Mouse (Mus musculus) thymus, adult 2 months (tissue): ENCODE measurements at regions not wholly inside any gene's neighbourhood (a gene's known extent, or its start where the extent isn't known, plus 50 kb on each side); places are given as distances from the start of the nearest gene placed in this dataset.
"Not testable (repeated sequence)": the region's sequence is repeated elsewhere in the genome, so short reads cannot be mapped to it uniquely, and the experiment has no call there.

Experiments
- DNase-seq: peaks from one replicate; pipeline ENCODE4 v3.0.0; 2021
- H3K27ac ChIP-seq: fragments of 200-500 bp; 2 replicates; pipeline ENCODE4 v1.5.1; 2012; ENCODE audit warnings: low read length, control low read depth; ENCODE audit not compliant: control insufficient read depth, insufficient read depth
- H3K27me3 ChIP-seq: fragments of 200-500 bp; 2 replicates; pipeline ENCODE4 v1.6.1; 2012; ENCODE audit warnings: mild to moderate bottlenecking, low read length, moderate library complexity, mixed read lengths; ENCODE audit not compliant: control insufficient read depth, insufficient read depth
- H3K36me3 ChIP-seq: fragments of 200-500 bp; 2 replicates; pipeline ENCODE4 v1.6.1; 2012; ENCODE audit warnings: mild to moderate bottlenecking, low read length, moderate library complexity; ENCODE audit not compliant: control insufficient read depth, insufficient read depth
- H3K4me1 ChIP-seq: fragments of 200-500 bp; replicated peaks from 2 replicates; pipeline ENCODE4 v1.6.1; 2012; ENCODE audit warnings: low read length; ENCODE audit not compliant: control insufficient read depth, insufficient read depth
- H3K4me3 ChIP-seq: fragments of 200-500 bp; 2 replicates; pipeline ENCODE4 v1.5.1; 2012; ENCODE audit warnings: mild to moderate bottlenecking, low read length, control low read depth, moderate library complexity; ENCODE audit not compliant: control insufficient read depth, insufficient read depth
- CTCF ChIP-seq: fragments of 200-500 bp; IDR thresholded peaks from 2 replicates; pipeline ENCODE4 v1.5.1; 2012; ENCODE audit warnings: mild to moderate bottlenecking, control low read depth, low read length, moderate library complexity, borderline replicate concordance; ENCODE audit not compliant: control insufficient read depth, poor library complexity, insufficient read depth; ENCODE audit errors: extremely low read depth
- POLR2A ChIP-seq: fragments of 200-500 bp; IDR thresholded peaks from 2 replicates; pipeline ENCODE4 v1.6.1; 2012; ENCODE audit warnings: mild to moderate bottlenecking, low read length, control low read depth, moderate library complexity; ENCODE audit not compliant: control insufficient read depth, poor library complexity, insufficient read depth; ENCODE audit errors: extremely low read depth
- WGBS: fragments of 180-500 bp; shearing (Covaris S2); methylation state at CpG from one replicate; pipeline ENCODE4 v1.1.7; 2018; 5-methylcytosine and 5-hydroxymethylcytosine counted together

GRCm38 (mm10) chr16:12611106-12611505 is 498.4 kb upstream of the Ercc4 start:
- Histone ChIP-seq H3K27ac (no peak overlapping the region), H3K4me1 (no peaks in the 10 kb centered on the region), H3K27me3 (no peaks in the 10 kb centered on the region), H3K36me3 (no peaks in the 10 kb centered on the region), H3K4me3 (no peak overlapping the region)
- 81% methylated on average over 1 of the region's 1 CpGs for WGBS
- DNase-seq: no peak
- TF ChIP-seq POLR2A (no peak), CTCF (no peak)

GRCm38 (mm10) chr16:12617781-12618180 is 491.7 kb upstream of the Ercc4 start:
- H3K27me3 ChIP-seq: no peaks in the 10 kb centered on the region
- 84% methylated on average over 3 of the region's 3 CpGs for WGBS
- DNase-seq: no peak
- no peak overlapping the region for H3K27ac ChIP-seq
- H3K4me1 ChIP-seq: no peaks in the 10 kb centered on the region
- TF ChIP-seq POLR2A (no peak), CTCF (no peak)
- no peaks in the 10 kb centered on the region for H3K36me3 ChIP-seq
- no peak overlapping the region for H3K4me3 ChIP-seq

GRCm38 (mm10) chr16:12632533-12632932 is 477.0 kb upstream of the Ercc4 start:
- no peak overlapping the region for H3K27ac ChIP-seq
- DNase-seq: no peak
- TF ChIP-seq CTCF (no peak), POLR2A (no peak)
- H3K36me3 ChIP-seq: no peaks in the 10 kb centered on the region
- H3K4me3 ChIP-seq: no peak overlapping the region
- no peaks in the 10 kb centered on the region for H3K4me1 ChIP-seq
- H3K27me3 ChIP-seq: no peaks in the 10 kb centered on the region

GRCm38 (mm10) chr16:12638971-12639640 is 470.4 kb upstream of the Ercc4 start:
- H3K36me3 ChIP-seq: no peaks in the 10 kb centered on the region
- no peak overlapping the region for H3K27ac ChIP-seq
- H3K4me1 ChIP-seq: no peaks in the 10 kb centered on the region
- TF ChIP-seq POLR2A (no peak), CTCF (no peak)
- no peaks in the 10 kb centered on the region for H3K27me3 ChIP-seq
- 93% methylated on average over 1 of the region's 1 CpGs for WGBS
- no peak overlapping the region for H3K4me3 ChIP-seq
- no peak for DNase-seq

- Histone ChIP-seq H3K4me1 (no peaks in the 10 kb centered on the region), H3K4me3 (no peak overlapping the region), H3K27ac (no peak overlapping the region), H3K36me3 (no peaks in the 10 kb centered on the region), H3K27me3 (no peaks in the 10 kb centered on the region)
- no peak for DNase-seq
- TF ChIP-seq POLR2A: no peak
- TF ChIP-seq CTCF: no peak
These were observed 466.4 kb upstream of the Ercc4 start for GRCm38 (mm10) chr16:12643053-12643452.

- no peaks in the 10 kb centered on the region for H3K4me1 ChIP-seq
- DNase-seq: no peak
- TF ChIP-seq POLR2A (no peak), CTCF (no peak)
- WGBS: 52% methylated on average over 2 of the region's 2 CpGs
- no peak overlapping the region for H3K27ac ChIP-seq
- H3K27me3 ChIP-seq: no peaks in the 10 kb centered on the region
- no peaks in the 10 kb centered on the region for H3K36me3 ChIP-seq
- no peak overlapping the region for H3K4me3 ChIP-seq
These were observed 464.9 kb upstream of the Ercc4 start for GRCm38 (mm10) chr16:12644621-12645020.

- H3K4me1 ChIP-seq: no peaks in the 10 kb centered on the region
- 86% methylated on average over 3 of the region's 3 CpGs for WGBS
These were observed 457.3 kb upstream of the Ercc4 start for GRCm38 (mm10) chr16:12652180-12652579.

GRCm38 (mm10) chr16:12673656-12674055 is 435.8 kb upstream of the Ercc4 start:
- H3K27ac ChIP-seq, H3K4me1 ChIP-seq, H3K4me3 ChIP-seq, DNase-seq, H3K27me3 ChIP-seq, H3K36me3 ChIP-seq: not testable (repeated sequence)
- 78% methylated on average over 1 of the region's 1 CpGs for WGBS

More at GRCm38 (mm10) chr16:12652180-12652579, 457.3 kb upstream of the Ercc4 start:
- Histone ChIP-seq H3K27me3 (no peaks in the 10 kb centered on the region), H3K27ac (no peak overlapping the region), H3K36me3 (no peaks in the 10 kb centered on the region), H3K4me3 (no peak overlapping the region)
- no peak for DNase-seq
- TF ChIP-seq CTCF (no peak), POLR2A (no peak)
